ENCODE assay signal across 8 mouse cellular contexts in genomic region chr8:48221724-48222428, GRCm38 (mm10).
DNase-seq lines count a peak whose midpoint lies in the region; ATAC-seq lines count a peak whose summit lies in the region.

No protein-coding gene starts in this region.

- no peaks in the 10 kb centered on the region for H3K36me3 ChIP-seq in heart, embryonic 10.5 days
- peaks cover 3% of the 10 kb centered on the region for H3K36me3 ChIP-seq in embryonic facial prominence, embryonic 10.5 days (replicated peaks)
- no peaks in the 10 kb centered on the region for H3K36me3 ChIP-seq in hindbrain, embryonic 16.5 days (ENCODE audit: control insufficient read depth, insufficient read depth, low read length)
- H3K36me3 ChIP-seq in midbrain, embryonic 11.5 days (ENCODE audit: control insufficient read depth, insufficient read depth, low read length): no peaks in the 10 kb centered on the region

- peak overlapping the region; percentile 69 for H3K4me2 ChIP-seq in hindbrain, embryonic 16.5 days (ENCODE audit: low read length)
- peak overlapping the region; percentile 36 for H3K4me2 ChIP-seq in midbrain, embryonic 11.5 days

- H3K4me1 ChIP-seq in heart, embryonic 10.5 days: peaks cover 27% of the 10 kb centered on the region
- H3K4me1 ChIP-seq in embryonic facial prominence, embryonic 10.5 days: peaks cover 38% of the 10 kb centered on the region
- H3K4me1 ChIP-seq in hindbrain, embryonic 16.5 days (ENCODE audit: control insufficient read depth, insufficient read depth, low read depth, low read length): peaks cover 15% of the 10 kb centered on the region
- H3K4me1 ChIP-seq in midbrain, embryonic 11.5 days (ENCODE audit: control insufficient read depth, insufficient read depth, low read length): peaks cover 19% of the 10 kb centered on the region

- H3K27ac ChIP-seq in heart, embryonic 10.5 days: peak overlapping the region; percentile 60; the same call in 1 of the 2 replicates
- H3K27ac ChIP-seq in embryonic facial prominence, embryonic 10.5 days (replicated peaks): peak overlapping the region; percentile 66
- no peak overlapping the region for H3K27ac ChIP-seq in hindbrain, embryonic 16.5 days (ENCODE audit: low read depth, low read length)
- no peak overlapping the region for H3K27ac ChIP-seq in midbrain, embryonic 11.5 days (ENCODE audit: low read depth, low read length)

- peak; percentile 69 for ATAC-seq in hindbrain, embryonic 16.5 days
- no peak; the same call in 1 of the 2 replicates for ATAC-seq in midbrain, embryonic 11.5 days (ENCODE audit: low FRiP score)

- peak overlapping the region; percentile 54 for H3K4me3 ChIP-seq in heart, embryonic 10.5 days
- H3K4me3 ChIP-seq in embryonic facial prominence, embryonic 10.5 days: peak overlapping the region; percentile 48
- peak overlapping the region; percentile 37 for H3K4me3 ChIP-seq in hindbrain, embryonic 16.5 days (ENCODE audit: low read length)
- peak overlapping the region; percentile 9; the same call in 1 of the 2 replicates for H3K4me3 ChIP-seq in midbrain, embryonic 11.5 days (ENCODE audit: low read depth, low read length)

- 19% methylated on average over 16 of the region's 16 CpGs for WGBS in heart, embryonic 10.5 days
- 27% methylated on average over 16 of the region's 16 CpGs for WGBS in embryonic facial prominence, embryonic 10.5 days
- WGBS in hindbrain, embryonic 16.5 days: 11% methylated on average over 16 of the region's 16 CpGs
- WGBS in midbrain, embryonic 11.5 days: 19% methylated on average over 16 of the region's 16 CpGs

- H3K27me3 ChIP-seq in heart, embryonic 10.5 days (ENCODE audit: insufficient read depth, poor library complexity, severe bottlenecking): peaks cover 16% of the 10 kb centered on the region; the same call in 1 of the 2 replicates
- H3K27me3 ChIP-seq in embryonic facial prominence, embryonic 10.5 days (replicated peaks; ENCODE audit: low read depth, poor library complexity, severe bottlenecking): peaks cover 19% of the 10 kb centered on the region
- no peaks in the 10 kb centered on the region; the same call in none of the 2 replicates for H3K27me3 ChIP-seq in hindbrain, embryonic 16.5 days (replicated peaks; ENCODE audit: control insufficient read depth, insufficient read depth, low read length)
- H3K27me3 ChIP-seq in midbrain, embryonic 11.5 days (ENCODE audit: control insufficient read depth, insufficient read depth, low read length): no peaks in the 10 kb centered on the region; the same call in 1 of the 2 replicates

- H3K9me3 ChIP-seq in heart, embryonic 10.5 days: no peaks in the 10 kb centered on the region
- no peaks in the 10 kb centered on the region for H3K9me3 ChIP-seq in embryonic facial prominence, embryonic 10.5 days
- no peaks in the 10 kb centered on the region for H3K9me3 ChIP-seq in hindbrain, embryonic 16.5 days (ENCODE audit: control insufficient read depth, low read length)
- no peaks in the 10 kb centered on the region for H3K9me3 ChIP-seq in midbrain, embryonic 11.5 days (ENCODE audit: control insufficient read depth, low read length)

- DNase-seq in heart, embryonic 10.5 days (ENCODE audit: low spot score): no peak
- no peak for DNase-seq in heart, adult 18-20 months
- DNase-seq in embryonic facial prominence, embryonic 10.5 days (ENCODE audit: low spot score): no peak
- DNase-seq in midbrain, embryonic 11.5 days (ENCODE audit: low spot score, missing footprints): no peak
- no peak for DNase-seq in ovary, adult 18-20 months (ENCODE audit: low spot score)
- no peak for DNase-seq in adrenal gland, postnatal 10 days
- no peak for DNase-seq in B cell, adult 2 months

- H3K9ac ChIP-seq in hindbrain, embryonic 16.5 days (ENCODE audit: low read depth, low read length): peak overlapping the region; percentile 57
- H3K9ac ChIP-seq in midbrain, embryonic 11.5 days (ENCODE audit: low read length): peak overlapping the region; percentile 43

Comparison
In these comparisons a context has a peak if more than half of its experiments do, and no peak if none do; other contexts are left out.
1. H3K27ac ChIP-seq: peak in heart, embryonic 10.5 days (single experiment) and embryonic facial prominence, embryonic 10.5 days (single experiment); none in hindbrain, embryonic 16.5 days (single experiment) and midbrain, embryonic 11.5 days (single experiment).
2. Peak in every context shown above with its lines, with median percentiles within 50 percentile points of each other: H3K4me3 ChIP-seq.